Mouse (Mus musculus): ENCODE results near the gene Lgi1. TPM values are rescaled to one million over a fixed set of nuclear protein-coding genes. Genes with fewer than 3 reads are reported as not detected.

Lgi1 gene
- polyA plus RNA-seq, 1 experiment from 2014 or later: not detected

- H3K27ac ChIP-seq (ENCODE audit: low read depth): no peak overlapping the region
- WGBS: 65% methylated on average over 3 of the region's 3 CpGs
- no peak overlapping the region for H3K4me2 ChIP-seq
- ATAC-seq (ENCODE audit: insufficient read depth) (no peak), DNase-seq (no peak)
- no peaks in the 10 kb centered on the region for H3K27me3 ChIP-seq (ENCODE audit: insufficient read depth, low read length)
- H3K4me3 ChIP-seq (ENCODE audit: low read depth, low read length): no peak overlapping the region
- H3K36me3 ChIP-seq (ENCODE audit: insufficient read depth): no peaks in the 10 kb centered on the region
- H3K4me1 ChIP-seq (ENCODE audit: insufficient read depth): no peaks in the 10 kb centered on the region
- no peak overlapping the region for H3K9ac ChIP-seq
- TF ChIP-seq CTCF (IDR thresholded peaks at IDR 0.05; ENCODE audit: low read depth): no peak
- no peaks in the 10 kb centered on the region for H3K9me3 ChIP-seq (ENCODE audit: low read depth, low read length)
Measured at GRCm38 (mm10) chr19:38337332-38337731, 73.0 kb downstream of the Lgi1 start.

GRCm38 (mm10) chr19:38339734-38340133, 75.4 kb downstream of the Lgi1 start:
- no peak overlapping the region for H3K4me2 ChIP-seq
- no peak overlapping the region for H3K4me3 ChIP-seq (ENCODE audit: low read depth, low read length)
- 80% methylated on average over 3 of the region's 3 CpGs for WGBS
- no peaks in the 10 kb centered on the region for H3K27me3 ChIP-seq (ENCODE audit: insufficient read depth, low read length)
- H3K9ac ChIP-seq: no peak overlapping the region
- TF ChIP-seq CTCF (IDR thresholded peaks at IDR 0.05; ENCODE audit: low read depth): no peak
- no peaks in the 10 kb centered on the region for H3K4me1 ChIP-seq (ENCODE audit: insufficient read depth)
- no peak overlapping the region for H3K27ac ChIP-seq (ENCODE audit: low read depth)
- no peaks in the 10 kb centered on the region for H3K36me3 ChIP-seq (ENCODE audit: insufficient read depth)
- ATAC-seq (ENCODE audit: insufficient read depth) (no peak), DNase-seq (no peak)
- H3K9me3 ChIP-seq (ENCODE audit: low read depth, low read length): no peaks in the 10 kb centered on the region

- Histone ChIP-seq H3K27me3 (ENCODE audit: insufficient read depth, low read length) (no peaks in the 10 kb centered on the region), H3K4me3 (ENCODE audit: low read depth, low read length) (no peak overlapping the region), H3K36me3 (ENCODE audit: insufficient read depth) (no peaks in the 10 kb centered on the region), H3K27ac (ENCODE audit: low read depth) (no peak overlapping the region), H3K9me3 (ENCODE audit: low read depth, low read length) (no peaks in the 10 kb centered on the region), H3K9ac (no peak overlapping the region), H3K4me2 (no peak overlapping the region), H3K4me1 (ENCODE audit: insufficient read depth) (no peaks in the 10 kb centered on the region)
- no peak for ATAC-seq (ENCODE audit: insufficient read depth)
- no peak for TF ChIP-seq CTCF (IDR thresholded peaks at IDR 0.05; ENCODE audit: low read depth)
- no peak for DNase-seq
- WGBS: 55% methylated on average over 1 of the region's 1 CpGs
Measured at GRCm38 (mm10) chr19:38343246-38343645, 78.9 kb downstream of the Lgi1 start.

GRCm38 (mm10) chr19:38348271-38349012, 84.1 kb downstream of the Lgi1 start:
- Histone ChIP-seq H3K4me1 (ENCODE audit: insufficient read depth) (no peaks in the 10 kb centered on the region), H3K9ac (no peak overlapping the region), H3K36me3 (ENCODE audit: insufficient read depth) (no peaks in the 10 kb centered on the region), H3K4me3 (ENCODE audit: low read depth, low read length) (no peak overlapping the region), H3K27ac (ENCODE audit: low read depth) (no peak overlapping the region), H3K4me2 (no peak overlapping the region), H3K27me3 (ENCODE audit: insufficient read depth, low read length) (no peaks in the 10 kb centered on the region), H3K9me3 (ENCODE audit: low read depth, low read length) (no peaks in the 10 kb centered on the region)
- TF ChIP-seq CTCF (IDR thresholded peaks at IDR 0.05; ENCODE audit: low read depth): no peak
- DNase-seq: no peak
- ATAC-seq (ENCODE audit: insufficient read depth): no peak
- WGBS: 38% methylated on average over 13 of the region's 13 CpGs

GRCm38 (mm10) chr19:38349013-38349341, 84.6 kb downstream of the Lgi1 start:
- Histone ChIP-seq H3K9me3 (ENCODE audit: low read depth, low read length) (no peaks in the 10 kb centered on the region), H3K36me3 (ENCODE audit: insufficient read depth) (no peaks in the 10 kb centered on the region), H3K4me1 (ENCODE audit: insufficient read depth) (no peaks in the 10 kb centered on the region), H3K27me3 (ENCODE audit: insufficient read depth, low read length) (no peaks in the 10 kb centered on the region), H3K27ac (ENCODE audit: low read depth) (no peak overlapping the region), H3K9ac (no peak overlapping the region), H3K4me3 (ENCODE audit: low read depth, low read length) (no peak overlapping the region), H3K4me2 (no peak overlapping the region)
- WGBS: 83% methylated on average over 5 of the region's 5 CpGs
- no peak for DNase-seq
- TF ChIP-seq CTCF (IDR thresholded peaks at IDR 0.05; ENCODE audit: low read depth): no peak
- no peak for ATAC-seq (ENCODE audit: insufficient read depth)

- no peak for TF ChIP-seq CTCF (IDR thresholded peaks at IDR 0.05; ENCODE audit: low read depth)
- H3K36me3 ChIP-seq (ENCODE audit: insufficient read depth): no peaks in the 10 kb centered on the region
- no peaks in the 10 kb centered on the region for H3K9me3 ChIP-seq (ENCODE audit: low read depth, low read length)
- no peak for DNase-seq
- no peak overlapping the region for H3K4me2 ChIP-seq
- WGBS: 68% methylated on average over 2 of the region's 2 CpGs
- H3K27me3 ChIP-seq (ENCODE audit: insufficient read depth, low read length): no peaks in the 10 kb centered on the region
- H3K9ac ChIP-seq: no peak overlapping the region
- no peak for ATAC-seq (ENCODE audit: insufficient read depth)
- H3K4me1 ChIP-seq (ENCODE audit: insufficient read depth): no peaks in the 10 kb centered on the region
- no peak overlapping the region for H3K4me3 ChIP-seq (ENCODE audit: low read depth, low read length)
- no peak overlapping the region for H3K27ac ChIP-seq (ENCODE audit: low read depth)
Measured at GRCm38 (mm10) chr19:38351202-38351601, 86.9 kb downstream of the Lgi1 start.

GRCm38 (mm10) chr19:38351728-38352127, 87.4 kb downstream of the Lgi1 start:
- H3K36me3 ChIP-seq (ENCODE audit: insufficient read depth): no peaks in the 10 kb centered on the region

More at GRCm38 (mm10) chr19:38351728-38352127, 87.4 kb downstream of the Lgi1 start:
- Histone ChIP-seq H3K4me1 (ENCODE audit: insufficient read depth) (no peaks in the 10 kb centered on the region), H3K9ac (no peak overlapping the region), H3K4me3 (ENCODE audit: low read depth, low read length) (no peak overlapping the region), H3K27ac (ENCODE audit: low read depth) (no peak overlapping the region), H3K27me3 (ENCODE audit: insufficient read depth, low read length) (no peaks in the 10 kb centered on the region), H3K4me2 (no peak overlapping the region), H3K9me3 (ENCODE audit: low read depth, low read length) (no peaks in the 10 kb centered on the region)
- 69% methylated on average over 3 of the region's 3 CpGs for WGBS
- no peak for DNase-seq
- no peak for TF ChIP-seq CTCF (IDR thresholded peaks at IDR 0.05; ENCODE audit: low read depth)
- ATAC-seq (ENCODE audit: insufficient read depth): no peak
